Mouse (Mus musculus) G1E (cell line): ENCODE measurements at regions not wholly inside any gene's neighbourhood (a gene's known extent, or its start where the extent isn't known, plus 50 kb on each side); places are given as distances from the start of the nearest gene placed in this dataset.

ENCODE experiments used
- CTCF ChIP-seq: IDR thresholded peaks from 2 replicates; pipeline ENCODE4 v1.5.1; 2012; ENCODE audit warnings: low read depth, low read length, inconsistent platforms, mixed read lengths
- GATA1 ChIP-seq: IDR thresholded peaks from 2 replicates; pipeline ENCODE4 v1.6.1; 2012; ENCODE audit warnings: borderline replicate concordance, low read length, inconsistent platforms, mixed read lengths
- POLR2AphosphoS5 ChIP-seq: IDR thresholded peaks from 2 replicates; pipeline ENCODE4 v1.6.1; 2012; ENCODE audit warnings: low read depth, low read length, inconsistent platforms; ENCODE audit not compliant: insufficient replicate concordance
- TAL1 ChIP-seq: conservative IDR thresholded peaks from 2 replicates; pipeline ENCODE4 v1.6.1; 2012; ENCODE audit warnings: low read depth, low read length, inconsistent platforms, mixed read lengths

GRCm38 (mm10) chr11:64650571-64651282 lies 214.3 kb upstream of the F930015N05Rik start:
- TF ChIP-seq CTCF (no peak), GATA1 (no peak), TAL1 (no peak), POLR2AphosphoS5 (no peak)
